ENCODE assay signal across 27 mouse cellular contexts in the genomic region with DNA sequence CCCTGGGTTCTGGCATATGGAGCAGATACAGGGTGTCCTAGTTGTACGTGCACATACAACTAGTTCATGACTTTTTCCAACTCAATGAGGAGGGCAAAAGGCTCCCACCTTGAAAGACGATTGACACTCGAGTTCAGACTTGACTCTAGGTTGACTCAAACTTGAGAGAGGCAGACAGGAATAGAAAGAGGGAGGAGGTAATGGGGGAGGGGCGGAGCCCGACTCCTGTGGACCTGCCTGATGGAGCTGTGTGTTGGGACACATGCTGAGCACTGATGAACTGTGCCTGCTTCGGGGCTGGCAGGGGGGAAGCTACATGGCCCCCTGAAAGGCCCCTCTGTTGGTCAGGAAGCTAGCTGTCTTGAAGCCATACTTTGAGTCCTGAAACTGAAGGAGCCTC. TPM values are rescaled to one million over a fixed set of nuclear protein-coding genes. Genes with fewer than 3 reads are reported as not detected.
"Had no signal": no experiment of that assay in that cellular context is flagged by ENCODE, and none has a peak within 500 bp of the region (broad histone marks: within the 10 kb centered on the region; RNA-seq: fewer than 3 reads in every experiment).

No protein-coding gene starts in this region.

- H3K4me1 ChIP-seq: liver, embryonic 12.5 days; liver, embryonic 15.5 days; lung, embryonic 15.5 days; midbrain, embryonic 15.5 days; neural tube, embryonic 15.5 days had no signal

- H3K4me3 ChIP-seq: kidney, embryonic 15.5 days; limb, embryonic 12.5 days; limb, embryonic 15.5 days; liver, embryonic 12.5 days; liver, embryonic 15.5 days; lung, embryonic 15.5 days; megakaryocyte, embryonic 14.5 days; midbrain, embryonic 15.5 days; neural tube, embryonic 12.5 days; neural tube, embryonic 15.5 days had no signal

- H3K36me3 ChIP-seq: kidney, embryonic 15.5 days; limb, embryonic 12.5 days; limb, embryonic 15.5 days; liver, embryonic 12.5 days; lung, embryonic 15.5 days; midbrain, embryonic 15.5 days; neural tube, embryonic 12.5 days; neural tube, embryonic 15.5 days had no signal

- DNase-seq: kidney, adult 11 months; kidney, adult 8-10 months; kidney, postnatal 14 days; kidney, postnatal 4 days; left cerebral cortex, postnatal 4 days; lung, adult 18-20 months; lung, postnatal 10 days; lung, postnatal 36 days; right cerebral cortex, adult 18-20 months; right cerebral cortex, postnatal 14 days; right cerebral cortex, postnatal 4 days; thymus, adult 2 months; thymus, postnatal 14 days; thymus, postnatal 4 days had no signal

- ATAC-seq: liver, embryonic 12.5 days; midbrain, embryonic 15.5 days had no signal

- H3K9ac ChIP-seq: kidney, embryonic 15.5 days; limb, embryonic 12.5 days; limb, embryonic 15.5 days; liver, embryonic 12.5 days; liver, embryonic 15.5 days; lung, embryonic 15.5 days; midbrain, embryonic 15.5 days; neural tube, embryonic 12.5 days; neural tube, embryonic 15.5 days had no signal

- H3K27ac ChIP-seq: kidney, embryonic 15.5 days; limb, embryonic 12.5 days; limb, embryonic 15.5 days; liver, embryonic 12.5 days; liver, embryonic 15.5 days; lung, embryonic 15.5 days; midbrain, embryonic 15.5 days; neural tube, embryonic 12.5 days; neural tube, embryonic 15.5 days; stomach, postnatal 0 days had no signal

- H3K27me3 ChIP-seq: kidney, embryonic 15.5 days; limb, embryonic 12.5 days; limb, embryonic 15.5 days; liver, embryonic 15.5 days; lung, embryonic 15.5 days; midbrain, embryonic 15.5 days; neural tube, embryonic 12.5 days; neural tube, embryonic 15.5 days had no signal

- H3K4me2 ChIP-seq: kidney, embryonic 15.5 days; limb, embryonic 12.5 days; limb, embryonic 15.5 days; liver, embryonic 12.5 days; liver, embryonic 15.5 days; lung, embryonic 15.5 days; midbrain, embryonic 11.5 days; midbrain, embryonic 15.5 days; neural tube, embryonic 12.5 days; neural tube, embryonic 15.5 days had no signal

- H3K9me3 ChIP-seq: kidney, embryonic 15.5 days; limb, embryonic 12.5 days; limb, embryonic 15.5 days; liver, embryonic 12.5 days; liver, embryonic 15.5 days; lung, embryonic 15.5 days; megakaryocyte, embryonic 14.5 days; midbrain, embryonic 15.5 days; neural tube, embryonic 12.5 days; neural tube, embryonic 15.5 days had no signal

RNA-seq across cellular contexts. Expression of a gene that starts 46.4 kb away (rescaled TPM):
- polyA plus RNA-seq: kidney, embryonic 15.5 days; limb, embryonic 15.5 days; liver, embryonic 12.5 days; liver, embryonic 15.5 days; lung, embryonic 15.5 days; stomach, embryonic 14.5 days; stomach, postnatal 0 days had no signal
